ENCODE assay signal across 20 mouse cellular contexts in genomic region chr13:45724507-45725259, GRCm38 (mm10).
DNase-seq lines count a peak whose midpoint lies in the region; ATAC-seq and TF ChIP-seq lines count a peak whose summit lies in the region.
"Had no signal": no experiment of that assay in that cellular context is flagged by ENCODE, and none has a peak within 500 bp of the region (broad histone marks: within the 10 kb centered on the region; RNA-seq: fewer than 3 reads in every experiment).

No protein-coding gene starts in this region.

- peaks cover 5% of the 10 kb centered on the region; the same call in 1 of the 2 replicates for H3K4me1 ChIP-seq in hindbrain, postnatal 0 days (ENCODE audit: insufficient read depth, low read length)
- H3K4me1 ChIP-seq in hindbrain, embryonic 13.5 days (replicated peaks), result peaks cover 6% of the 10 kb centered on the region; the same call in 1 of the 2 replicates
- peaks cover 25% of the 10 kb centered on the region for H3K4me1 ChIP-seq in brown adipose tissue, adult 24 weeks (ENCODE audit: control insufficient read depth, insufficient read depth, insufficient read length, low read length)
- H3K4me1 ChIP-seq: hindbrain, embryonic 12.5 days; intestine, embryonic 15.5 days had no signal

- no peak overlapping the region for H3K4me3 ChIP-seq in gastrocnemius, adult 2 months
- H3K4me3 ChIP-seq in hindbrain, postnatal 0 days (ENCODE audit: low read length), result no peak overlapping the region
- no peak overlapping the region for H3K4me3 ChIP-seq in hindbrain, embryonic 13.5 days
- H3K4me3 ChIP-seq in brown adipose tissue, adult 24 weeks (ENCODE audit: insufficient read depth, low read depth, low read length), result peak overlapping the region; percentile 30; the same call in 1 of the 2 replicates
- H3K4me3 ChIP-seq: heart, embryonic 15.5 days; hindbrain, embryonic 12.5 days; intestine, embryonic 15.5 days had no signal

- TF ChIP-seq CTCF in gastrocnemius, adult 2 months (IDR thresholded peaks at IDR 0.05), result no peak
- no peak for TF ChIP-seq CTCF in hindbrain, postnatal 0 days (IDR thresholded peaks at IDR 0.05; ENCODE audit: low read depth)

- no peak for ATAC-seq in hindbrain, postnatal 0 days
- ATAC-seq in hindbrain, embryonic 13.5 days (ENCODE audit: low FRiP score), result no peak
- 0 out of 2 replicates have a peak, but pooled peaks have one; percentile 15 for ATAC-seq in common myeloid progenitor, adult 5-6 weeks (replicated peaks; ENCODE audit: low read depth, poor library complexity, severe bottlenecking)
- ATAC-seq: forebrain, embryonic 14.5 days; intestine, embryonic 15.5 days had no signal

- no peaks in the 10 kb centered on the region for H3K9me3 ChIP-seq in hindbrain, postnatal 0 days (ENCODE audit: low read length)
- H3K9me3 ChIP-seq in hindbrain, embryonic 13.5 days, result no peaks in the 10 kb centered on the region
- H3K9me3 ChIP-seq: heart, embryonic 15.5 days; hindbrain, embryonic 12.5 days; intestine, embryonic 15.5 days had no signal

- H3K36me3 ChIP-seq in hindbrain, postnatal 0 days (ENCODE audit: insufficient read depth, low read length), result no peaks in the 10 kb centered on the region
- no peaks in the 10 kb centered on the region for H3K36me3 ChIP-seq in hindbrain, embryonic 13.5 days
- H3K36me3 ChIP-seq: heart, embryonic 15.5 days; hindbrain, embryonic 12.5 days; intestine, embryonic 15.5 days had no signal

- H3K27ac ChIP-seq in gastrocnemius, adult 2 months, result peak overlapping the region; percentile 35
- H3K27ac ChIP-seq in hindbrain, postnatal 0 days, result no peak overlapping the region
- H3K27ac ChIP-seq in hindbrain, embryonic 13.5 days, result no peak overlapping the region
- peak overlapping the region; percentile 67 for H3K27ac ChIP-seq in brown adipose tissue, adult 24 weeks (replicated peaks; ENCODE audit: low read depth, low read length)
- H3K27ac ChIP-seq: heart, embryonic 15.5 days; hindbrain, embryonic 12.5 days; intestine, embryonic 15.5 days had no signal

- WGBS in hindbrain, postnatal 0 days, result 73% methylated on average over 14 of the region's 14 CpGs
- WGBS in hindbrain, embryonic 13.5 days, result 83% methylated on average over 14 of the region's 14 CpGs

- no peaks in the 10 kb centered on the region for H3K27me3 ChIP-seq in hindbrain, postnatal 0 days (ENCODE audit: insufficient read depth, low read length)
- no peaks in the 10 kb centered on the region for H3K27me3 ChIP-seq in hindbrain, embryonic 13.5 days
- H3K27me3 ChIP-seq: heart, embryonic 15.5 days; hindbrain, embryonic 12.5 days; intestine, embryonic 15.5 days had no signal

- DNase-seq in gastrocnemius, adult 2 months, result no peak
- no peak for DNase-seq in gastrocnemius, postnatal 10 days
- DNase-seq in hindbrain, postnatal 0 days (ENCODE audit: low spot score), result peak; percentile 48
- no peak for DNase-seq in adrenal gland, postnatal 4 days (ENCODE audit: low spot score in 2 of 2)
- no peak for DNase-seq in urinary bladder, postnatal 36 days (ENCODE audit: low spot score in 2 of 2)
- DNase-seq: adrenal gland, adult 2 months; adrenal gland, postnatal 25 days; cerebellum, adult 11 months; cerebellum, adult 9-10 months; cerebellum, postnatal 36 days; gastrocnemius, postnatal 14 days; kidney, adult 18-20 months had no signal

- intact Hi-C loops in gastrocnemius, adult 2 months (cut with DNase I), result no loop called here

- H3K9ac ChIP-seq in hindbrain, postnatal 0 days (replicated peaks; ENCODE audit: low read length), result no peak overlapping the region
- H3K9ac ChIP-seq in hindbrain, embryonic 13.5 days, result no peak overlapping the region
- H3K9ac ChIP-seq: heart, embryonic 15.5 days; hindbrain, embryonic 12.5 days; intestine, embryonic 15.5 days had no signal

- no peak overlapping the region for H3K4me2 ChIP-seq in hindbrain, postnatal 0 days (ENCODE audit: low read depth, low read length)
- no peak overlapping the region for H3K4me2 ChIP-seq in hindbrain, embryonic 13.5 days
- H3K4me2 ChIP-seq: heart, embryonic 11.5 days; heart, embryonic 15.5 days; hindbrain, embryonic 12.5 days; intestine, embryonic 15.5 days had no signal

Comparison
In these comparisons a context has a peak if more than half of its experiments do, and no peak if none do; other contexts are left out.
1. H3K27ac ChIP-seq: peak in gastrocnemius, adult 2 months (single experiment) and brown adipose tissue, adult 24 weeks (single experiment); none in hindbrain, postnatal 0 days (single experiment) and hindbrain, embryonic 13.5 days (single experiment).